Mouse (Mus musculus): Measurements from ENCODE around the gene Get4.

Gene Get4

DNA sequence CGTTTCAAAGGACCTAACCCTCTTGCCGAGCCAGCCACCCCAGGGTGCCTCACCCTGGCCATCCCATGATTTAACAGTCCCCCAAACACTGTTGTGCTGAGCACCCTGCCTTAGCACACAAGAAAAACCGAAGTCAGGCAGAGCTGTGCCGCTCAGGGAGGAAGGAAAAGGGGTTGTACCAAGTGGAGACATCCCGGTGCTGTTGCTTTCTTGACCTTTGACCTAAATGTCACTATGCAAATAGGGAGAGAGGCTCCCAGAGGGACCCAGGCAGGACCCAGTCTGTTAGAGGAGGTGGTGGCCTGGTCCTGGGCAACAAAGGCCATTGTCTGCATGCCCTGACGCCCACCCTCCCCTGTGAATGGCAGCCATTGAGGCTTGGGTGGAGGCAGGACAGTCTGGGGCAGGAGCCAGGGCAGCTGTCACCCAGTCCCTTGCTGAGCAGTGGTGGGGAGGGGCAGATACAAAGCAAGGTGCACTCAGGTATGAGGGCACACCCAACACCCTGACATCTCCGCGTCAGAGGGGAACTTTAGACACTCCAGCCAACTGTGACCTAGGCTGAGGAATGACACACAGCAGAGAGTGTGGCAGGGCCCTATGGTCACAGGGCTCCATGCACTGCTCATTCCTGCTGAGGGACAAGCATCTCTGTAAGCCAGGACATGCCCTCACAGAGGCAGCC lies 33.4 kb downstream of the Get4 start:
- no peak for DNase-seq

DNA sequence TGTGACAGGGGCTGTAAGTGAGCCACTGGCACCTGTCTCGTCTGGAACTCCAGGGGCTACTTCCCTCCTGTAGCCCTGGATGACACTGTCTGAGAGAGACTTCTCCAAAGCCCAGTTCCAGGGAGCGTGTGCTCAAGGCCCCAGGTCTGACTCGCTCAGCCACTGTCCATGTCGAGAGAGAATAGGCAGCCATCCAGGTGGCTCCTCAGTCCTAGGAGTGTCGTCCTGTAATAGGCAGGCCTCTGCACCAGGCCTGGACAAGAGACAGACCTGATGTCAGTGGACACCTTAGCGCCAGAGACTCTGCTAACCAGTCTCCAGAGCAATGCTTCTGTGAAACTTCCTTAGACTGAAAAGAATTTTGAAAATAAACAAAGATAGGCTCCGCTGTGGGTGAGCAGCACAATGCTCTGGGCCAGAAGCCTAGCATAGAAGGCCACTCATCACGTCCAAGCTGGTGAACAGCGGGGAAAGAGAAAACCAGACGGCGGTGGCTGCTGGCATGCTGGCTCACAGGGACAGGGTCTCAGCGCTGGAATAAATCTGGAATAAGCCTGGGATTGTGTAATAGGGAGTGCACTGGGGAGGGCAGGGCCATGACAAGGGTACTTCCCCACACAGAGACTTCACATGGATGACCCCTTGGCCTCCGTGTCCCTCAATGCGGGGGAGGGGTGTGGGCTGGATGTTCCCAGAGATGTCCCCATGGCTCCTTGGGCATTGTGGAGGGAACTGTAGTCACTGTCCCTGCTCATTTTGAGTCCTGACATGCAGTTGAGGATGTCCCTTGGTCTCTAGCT lies 34.2 kb downstream of the Get4 start:
- no peak for DNase-seq

DNA sequence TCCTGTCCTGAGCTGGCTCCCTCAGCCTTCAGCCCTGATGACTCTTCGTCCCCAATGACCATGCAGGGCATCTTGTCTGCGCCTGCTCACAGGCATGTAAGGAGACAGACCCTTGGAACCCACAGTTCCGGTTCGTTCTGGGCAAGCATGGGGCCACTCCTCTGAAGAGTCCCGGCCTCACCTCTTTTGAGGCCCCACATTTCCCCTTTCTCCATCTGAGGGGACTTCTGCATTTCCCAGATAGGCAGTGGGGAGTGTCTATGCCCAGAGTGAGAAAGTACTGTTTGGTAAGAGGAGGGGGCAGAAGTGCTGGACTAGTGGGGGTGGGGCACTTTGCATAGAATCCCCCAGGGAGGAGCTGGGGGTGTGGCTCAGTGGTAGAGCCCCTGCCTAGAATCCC lies 35.0 kb downstream of the Get4 start:
- DNase-seq, result no peak

DNA sequence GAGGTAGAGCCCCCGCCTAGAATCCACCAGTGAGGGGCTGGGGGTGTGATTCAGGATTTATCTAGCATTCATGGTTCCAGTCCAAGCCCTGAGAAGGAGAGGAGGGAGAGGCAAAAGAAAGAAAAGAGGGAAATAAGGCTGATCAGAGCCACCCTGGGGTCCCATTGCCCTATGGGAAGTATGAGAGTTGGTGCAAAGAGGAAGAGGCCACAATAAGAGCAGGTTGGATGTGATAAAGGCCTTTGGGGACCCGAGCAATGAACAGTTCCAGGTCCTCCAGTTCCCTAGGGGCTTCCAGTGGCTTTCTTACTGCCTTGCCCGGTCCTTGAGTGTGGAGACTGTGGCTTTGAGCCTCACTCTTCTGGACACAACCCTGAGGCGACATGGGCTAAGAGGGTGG lies 35.7 kb downstream of the Get4 start:
- DNase-seq, result no peak

DNA sequence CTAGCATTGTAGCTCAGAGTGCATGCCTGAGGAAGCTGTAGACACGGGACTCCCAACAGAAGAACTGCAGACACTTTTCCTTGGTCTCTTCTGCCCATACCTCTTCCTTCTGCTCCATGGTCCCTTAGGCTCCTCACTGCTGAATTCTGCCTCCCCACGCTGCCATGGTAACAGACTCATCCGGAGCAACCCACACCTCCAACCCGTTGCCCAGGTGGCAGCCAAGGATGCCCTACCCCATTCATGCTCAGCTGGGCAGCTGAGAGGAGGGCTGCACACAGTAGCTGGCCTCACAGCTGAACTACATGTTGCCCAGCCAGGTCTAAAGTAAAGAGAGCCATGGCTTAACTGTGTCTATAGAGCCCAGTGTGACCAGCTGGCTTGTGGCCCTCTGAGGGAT lies 36.5 kb downstream of the Get4 start:
- DNase-seq, result no peak

DNA sequence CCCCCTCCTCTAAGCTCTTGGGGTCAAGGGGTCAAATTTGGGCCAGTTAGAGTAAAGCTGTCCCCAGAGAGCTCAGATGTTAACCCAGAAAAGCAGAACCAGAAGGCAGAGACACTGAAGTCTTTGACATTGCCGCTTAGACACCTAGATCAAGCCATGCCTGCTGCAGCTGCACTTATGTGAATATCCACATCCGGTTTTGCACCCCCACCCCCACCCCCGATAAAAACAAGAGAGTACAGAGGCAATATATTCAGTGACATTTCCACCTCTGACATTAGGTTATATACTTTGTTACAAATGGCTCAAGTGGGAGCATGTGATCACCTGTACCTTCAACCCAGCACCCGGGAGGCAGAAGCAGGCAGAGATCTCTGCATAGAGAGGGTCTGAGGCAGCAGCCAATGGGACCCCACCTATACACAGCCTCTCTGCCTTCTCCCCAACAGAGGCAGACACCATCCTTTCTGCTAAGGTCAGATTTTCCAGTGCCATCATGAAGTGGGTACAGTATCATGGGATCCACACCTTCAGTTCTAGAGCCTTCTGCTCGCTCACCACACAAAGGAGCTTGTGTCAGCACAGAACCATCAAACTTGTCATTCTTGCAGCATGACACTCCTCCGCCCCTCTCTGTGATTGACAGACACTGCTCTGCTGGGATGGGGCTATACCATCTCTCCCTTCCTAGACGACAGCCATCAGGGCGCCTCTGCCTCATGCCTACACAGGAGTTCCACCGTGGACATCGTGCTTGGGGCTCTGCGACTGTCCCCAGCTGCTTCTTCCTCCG lies 38.5 kb downstream of the Get4 start:
- DNase-seq, result no peak

DNA sequence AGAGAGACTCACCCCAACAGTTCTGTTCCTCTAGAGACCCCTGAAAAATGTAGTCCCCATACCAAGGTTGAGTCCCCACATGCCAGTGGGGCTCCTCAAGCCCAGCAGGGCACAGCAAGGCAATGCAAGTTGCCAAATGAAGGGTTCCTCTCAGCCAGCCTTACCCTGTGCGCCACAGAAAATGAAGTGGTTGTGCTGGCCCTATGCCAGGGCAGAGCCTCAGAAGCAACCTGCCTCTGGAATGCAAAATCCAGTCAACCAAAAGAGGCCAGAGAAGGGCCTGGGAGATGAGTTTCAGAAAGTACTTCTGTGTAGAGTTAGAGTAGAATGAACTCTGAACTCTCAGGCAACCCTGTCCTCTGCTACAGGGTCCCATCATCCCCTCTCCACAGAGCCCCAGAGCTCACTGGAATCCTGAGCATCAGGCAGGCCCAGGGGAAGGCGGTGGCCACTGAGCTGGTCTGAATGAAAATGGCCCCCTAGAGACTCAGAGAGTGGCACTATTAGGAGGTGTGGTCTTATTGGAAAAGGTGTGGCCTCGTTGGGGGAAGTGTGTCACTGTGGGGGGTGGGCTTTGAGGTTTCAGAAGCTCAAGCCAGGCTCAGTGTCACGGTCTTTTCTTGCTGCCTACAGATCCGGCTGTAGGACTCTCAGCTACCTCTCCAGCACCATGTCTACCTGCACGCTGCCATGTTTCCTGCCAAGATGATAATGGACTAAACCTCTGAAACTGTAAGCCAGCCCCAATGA lies 39.9 kb downstream of the Get4 start:
- peak; percentile 50 for DNase-seq

DNA sequence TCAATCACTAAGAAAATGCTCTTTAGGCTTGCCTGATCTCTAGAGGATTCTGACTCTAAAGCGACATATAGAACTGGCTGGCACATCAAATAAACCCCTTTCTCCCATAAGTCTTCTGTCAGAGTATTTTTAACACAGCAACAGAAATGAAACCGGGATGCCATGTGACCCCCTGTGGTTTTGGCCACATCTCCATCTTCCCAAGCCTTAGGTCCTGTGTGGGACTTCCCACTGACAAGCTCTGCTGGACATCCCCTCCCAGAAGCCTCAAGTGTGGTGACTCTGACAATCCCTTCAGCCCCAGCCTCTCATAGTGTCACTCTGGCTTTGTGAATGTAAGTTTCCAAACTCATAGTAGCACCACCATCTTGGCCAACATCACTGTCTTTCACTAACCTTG lies 42.0 kb downstream of the Get4 start:
- DNase-seq, result no peak

DNA sequence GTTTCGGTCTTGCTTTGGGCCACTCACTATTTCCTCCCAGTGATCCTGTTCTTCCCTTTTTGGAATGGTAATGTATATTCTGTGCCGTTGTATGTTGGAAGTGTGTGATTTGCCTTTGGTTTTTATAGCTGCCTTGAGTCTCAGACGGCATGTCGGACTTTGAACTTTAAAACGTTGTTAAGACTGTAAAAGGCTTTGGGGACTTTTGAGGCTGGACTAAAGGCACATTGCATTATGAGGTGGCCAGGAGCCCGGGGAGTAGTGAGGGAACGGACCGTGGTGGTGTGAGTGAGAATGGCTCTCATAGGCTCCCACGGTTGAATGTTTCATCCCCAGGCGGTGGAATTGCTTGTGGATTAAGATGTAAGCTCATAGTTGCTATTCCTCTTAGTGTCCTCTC lies 45.0 kb downstream of the Get4 start:
- DNase-seq, result no peak

DNA sequence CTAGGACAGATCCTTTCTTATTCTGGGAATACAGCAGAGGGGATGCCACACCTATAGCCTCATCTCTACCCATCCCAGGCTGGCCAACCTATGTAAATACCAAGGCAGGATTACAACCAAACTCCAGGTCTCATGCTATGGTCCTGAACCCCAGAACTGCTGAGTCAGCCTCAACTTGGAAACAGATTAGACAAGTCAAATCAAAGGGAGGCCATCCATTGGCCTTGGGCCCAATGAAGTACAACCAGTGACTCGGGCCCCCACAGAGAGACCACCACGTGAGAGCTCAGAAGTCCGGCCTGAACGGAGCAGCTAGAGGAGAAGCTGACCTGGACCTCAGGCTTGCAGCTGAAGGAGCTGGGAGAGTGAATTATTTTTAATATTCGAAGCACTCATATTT lies 45.6 kb downstream of the Get4 start:
- DNase-seq, result no peak

DNA sequence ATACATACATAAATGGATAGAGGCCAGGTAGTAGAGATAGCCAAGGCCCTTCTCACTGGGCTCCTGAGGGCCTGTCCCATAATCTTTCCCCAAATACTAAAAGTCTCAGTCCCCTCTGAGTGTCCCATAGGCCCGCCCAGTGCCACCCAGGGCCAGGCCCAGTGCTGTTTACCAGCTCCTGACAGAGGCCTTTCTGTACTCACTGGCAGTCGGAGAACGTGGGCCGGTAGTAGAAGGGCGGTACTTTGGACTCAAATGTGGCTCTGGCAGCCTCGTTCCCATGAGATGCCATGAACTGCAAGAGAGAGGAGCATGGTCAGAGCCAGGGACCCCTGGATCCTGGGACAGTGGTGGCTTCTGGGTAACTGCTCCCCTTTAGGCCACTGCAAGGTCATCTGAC lies 50.0 kb downstream of the Get4 start:
- DNase-seq, result no peak

DNA sequence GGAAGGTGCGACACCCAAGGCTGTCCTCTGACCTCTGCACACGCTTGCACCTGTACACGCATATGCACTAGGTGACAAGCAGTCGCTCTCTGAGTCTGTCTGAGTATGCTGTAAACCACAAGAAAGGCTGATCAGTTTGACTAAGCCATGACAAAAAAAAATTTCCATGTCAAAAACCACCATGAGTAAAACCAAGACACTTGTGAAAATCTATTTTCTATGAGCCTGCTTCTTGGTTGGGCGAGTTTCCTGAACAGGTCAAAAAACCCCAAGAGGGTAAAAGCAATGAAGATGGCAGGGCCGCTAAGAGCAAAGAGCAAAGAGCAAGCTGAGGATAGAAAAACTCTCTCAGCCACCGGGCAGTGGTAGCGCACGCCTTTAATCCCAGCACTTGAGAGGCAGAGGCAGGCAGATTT lies 51.5 kb downstream of the Get4 start:
- DNase-seq, result no peak

DNA sequence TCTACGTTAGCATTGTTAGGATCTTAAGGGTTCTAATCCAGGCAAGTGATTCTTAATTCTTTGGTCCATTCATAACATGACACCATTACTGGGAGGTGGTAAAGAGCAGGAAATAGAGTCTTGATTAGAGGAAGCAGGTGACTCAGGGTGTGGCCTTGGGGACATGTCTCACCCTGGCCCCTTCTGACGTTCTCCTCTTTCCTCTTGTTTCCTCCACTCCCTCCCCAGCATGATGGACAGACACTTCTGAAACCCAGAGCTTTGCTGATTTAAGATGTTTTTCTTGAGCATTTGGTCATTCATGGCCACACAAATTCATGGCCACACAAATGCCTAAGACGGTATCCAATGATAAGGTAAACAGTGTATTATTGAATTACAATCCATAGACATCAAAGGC lies 57.8 kb downstream of the Get4 start:
- DNase-seq, result no peak

DNA sequence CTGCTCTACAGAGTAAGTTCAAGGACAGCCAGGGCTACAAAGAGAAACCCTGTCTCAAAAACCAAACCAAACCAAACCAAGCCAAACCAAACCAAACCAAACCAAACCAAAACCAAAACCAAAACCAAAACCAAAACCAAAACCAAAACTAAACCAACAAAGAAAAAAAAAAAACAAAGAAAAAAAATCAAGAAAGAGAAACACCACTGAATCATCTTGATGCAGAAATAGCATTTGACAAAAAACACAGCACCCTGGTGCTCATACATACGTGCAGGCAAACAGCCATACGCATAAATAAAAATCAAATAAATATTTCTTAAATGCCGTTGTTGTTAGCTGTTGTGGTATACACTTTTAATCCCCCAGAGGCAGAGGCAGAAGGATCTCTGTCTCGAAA lies 58.4 kb downstream of the Get4 start:
- DNase-seq, result no peak

DNA sequence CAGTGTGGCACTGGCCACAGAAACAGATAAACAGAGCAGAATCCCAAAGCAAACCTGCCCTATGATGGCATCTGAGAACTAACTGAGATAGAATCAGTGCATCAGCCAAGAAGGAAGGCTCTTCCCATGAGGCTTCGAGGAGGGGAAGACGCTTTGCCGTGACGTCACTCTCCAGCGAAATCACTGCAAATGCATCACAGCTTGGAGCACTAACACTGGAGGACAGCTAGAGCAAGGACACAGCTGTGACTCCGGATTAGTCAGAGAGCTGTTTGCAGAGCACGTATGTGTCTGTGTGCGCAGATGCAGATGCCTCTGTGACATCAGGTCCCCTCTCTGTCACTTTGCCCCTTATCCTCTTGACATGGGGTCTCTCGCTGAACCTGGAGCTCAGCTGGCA lies 59.7 kb downstream of the Get4 start:
- DNase-seq, result no peak

DNA sequence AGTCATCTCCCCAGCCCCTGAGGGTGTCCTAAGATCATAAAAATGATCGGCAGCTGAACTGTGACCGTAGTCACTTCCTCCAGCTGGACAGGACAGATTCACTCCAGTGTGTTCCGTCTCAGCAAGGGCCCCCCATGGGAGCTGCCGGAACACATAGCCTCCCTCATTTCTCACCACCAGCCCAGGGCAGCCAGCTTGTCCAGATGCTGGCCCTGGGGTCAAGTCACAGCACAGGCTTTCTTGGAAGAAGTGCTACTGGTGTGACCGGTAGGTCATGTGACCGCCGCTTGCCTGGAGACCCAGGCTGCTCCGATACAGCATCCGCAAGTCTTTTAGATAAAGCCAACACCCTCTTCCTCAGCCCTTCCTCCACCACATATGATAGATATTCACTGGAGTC lies 61.4 kb downstream of the Get4 start:
- no peak for DNase-seq

DNA sequence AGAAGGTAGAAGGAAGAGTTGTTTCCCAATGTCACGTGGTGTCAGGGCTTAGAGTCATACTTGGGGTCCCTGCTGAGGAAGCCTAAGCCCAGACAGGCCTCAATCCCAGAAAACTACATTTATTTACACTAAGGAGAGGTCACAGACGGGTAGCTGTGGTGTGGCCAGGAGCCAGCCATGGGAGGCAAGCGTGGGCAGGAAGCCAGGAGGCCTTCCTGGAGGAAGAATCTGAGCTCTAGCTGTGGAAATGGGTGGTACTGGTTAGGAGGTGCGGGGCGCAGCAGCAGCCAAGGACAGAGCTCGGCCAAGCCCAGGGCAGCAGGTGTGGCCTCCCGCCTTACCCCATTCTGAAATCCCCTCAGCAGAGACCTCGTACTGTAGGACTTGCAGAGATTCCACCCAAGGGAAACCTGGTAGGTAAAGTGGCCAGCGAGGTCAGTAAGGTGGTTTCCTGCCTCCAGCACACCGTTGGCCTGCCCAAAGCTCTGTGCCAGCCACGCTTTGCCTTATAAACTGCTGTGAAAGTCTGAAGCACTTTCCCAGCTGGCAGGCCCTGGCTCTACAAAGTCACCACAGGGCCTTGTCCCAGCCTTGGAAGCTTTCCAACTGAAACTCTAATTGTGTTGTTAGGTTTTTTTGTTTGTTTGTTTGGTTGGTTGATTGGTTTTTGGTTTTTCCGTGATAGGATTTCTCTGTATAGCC lies 63.0 kb downstream of the Get4 start:
- DNase-seq, result peak; percentile 64

DNA sequence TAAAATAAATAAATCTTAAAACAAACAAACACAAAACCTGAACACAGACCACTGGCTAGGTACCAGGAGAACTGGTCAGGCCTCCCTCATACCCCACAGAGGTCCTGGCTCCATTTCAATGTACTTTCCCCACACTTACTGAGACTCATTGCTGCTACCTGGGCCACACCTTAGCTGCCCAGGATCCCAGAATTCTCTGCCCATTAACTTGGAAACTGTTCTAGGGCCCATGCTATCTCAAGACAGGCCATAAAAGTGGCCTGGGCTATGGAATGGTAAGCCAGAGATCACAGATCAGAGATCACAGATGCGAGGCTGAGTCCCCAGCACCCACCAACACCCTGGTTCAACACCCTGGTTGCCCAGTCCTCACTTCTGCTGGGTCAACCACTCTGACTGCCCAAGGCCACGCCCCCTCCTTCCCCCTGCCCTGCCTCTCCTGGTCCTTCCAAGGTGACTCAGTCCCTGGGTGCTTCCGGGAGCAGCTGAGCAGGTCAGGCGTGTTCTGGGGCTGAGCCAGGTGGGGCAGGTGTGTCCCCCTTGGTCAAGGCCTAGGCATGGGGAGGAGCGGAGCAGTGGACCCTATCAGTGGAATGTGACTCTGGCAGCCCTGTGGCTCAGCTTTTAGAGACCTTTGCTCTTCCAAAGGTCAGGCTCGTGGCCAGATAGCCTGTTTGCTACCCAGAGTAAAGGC lies 65.0 kb downstream of the Get4 start:
- peak; percentile 99 for DNase-seq

DNA sequence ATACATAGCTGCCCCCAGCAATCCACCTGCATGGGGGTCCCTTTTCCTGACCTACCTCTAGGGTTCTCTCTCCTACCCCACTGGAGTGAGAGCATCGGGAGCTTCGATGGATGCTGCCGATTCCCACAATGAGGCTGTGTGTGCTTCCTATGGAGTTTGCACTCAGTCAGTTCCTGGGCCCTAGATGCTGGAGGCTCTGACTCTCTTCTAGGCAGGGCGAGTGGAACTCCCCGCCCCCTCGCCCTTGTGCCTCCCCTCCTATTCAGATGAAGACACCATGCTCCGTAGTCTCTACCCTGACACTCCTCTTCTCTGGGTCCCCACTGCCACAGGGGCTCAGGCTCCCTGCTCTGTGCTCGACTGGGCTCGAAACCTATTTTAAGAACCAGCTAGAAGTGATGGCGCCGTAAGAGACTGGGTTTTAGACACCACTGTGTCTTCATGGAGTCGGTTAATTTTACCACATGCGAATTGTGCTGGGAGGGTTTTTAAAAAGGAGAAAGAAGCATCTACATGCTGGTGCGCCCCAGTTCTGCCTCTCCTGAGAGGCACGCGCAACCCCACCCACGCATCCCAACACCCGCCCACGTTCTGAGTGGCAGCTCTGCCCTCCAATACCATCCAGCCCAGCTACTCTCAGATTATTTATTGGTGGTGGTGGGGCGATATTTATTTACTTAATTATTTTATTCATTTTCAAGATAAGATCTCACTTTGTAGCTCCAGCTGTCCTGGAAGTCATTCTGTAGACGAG lies 65.8 kb downstream of the Get4 start:
- no peak for DNase-seq
